Mouse (Mus musculus) ES-E14 (cell line): ENCODE data around the gene Dixdc1.

ENCODE experiments used
- MAFK ChIP-seq: IDR thresholded peaks from 2 replicates; pipeline ENCODE4 v1.6.1; 2014; ENCODE audit warnings: mild to moderate bottlenecking, low read depth, low read length, inconsistent platforms; ENCODE audit not compliant: insufficient read depth
- ZC3H11A ChIP-seq: IDR thresholded peaks from 2 replicates; pipeline ENCODE4 v1.6.1; 2012; ENCODE audit warnings: low read depth, mild to moderate bottlenecking, inconsistent platforms, low read length, borderline replicate concordance

DNA sequence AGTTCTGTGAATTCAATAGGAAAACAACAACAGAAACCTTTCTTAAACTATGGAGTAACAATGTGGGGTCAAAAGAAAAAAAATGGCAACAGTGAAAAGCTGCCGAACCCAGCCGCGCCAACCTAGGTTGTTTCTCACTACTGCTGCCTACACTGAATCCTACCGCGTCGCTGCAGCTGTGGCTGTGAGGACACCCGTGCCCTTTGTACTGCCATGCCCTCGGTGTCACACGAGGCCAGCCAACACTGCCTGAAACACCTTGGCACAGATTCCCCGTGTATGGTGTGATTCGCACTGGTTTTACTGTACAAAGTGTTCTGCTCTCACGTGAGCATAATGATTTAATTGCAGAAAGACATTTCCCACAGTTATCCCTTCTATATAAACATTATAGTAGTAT lies 78.9 kb downstream of the Dixdc1 start:
- TF ChIP-seq ZC3H11A, result no peak
- TF ChIP-seq MAFK, result no peak
